Mouse (Mus musculus): ENCODE measurements around the gene Fcgr1. TPM values are rescaled to one million over a fixed set of nuclear protein-coding genes. Genes with fewer than 3 reads are reported as not detected.
"Not testable (repeated sequence)": the region's sequence is repeated elsewhere in the genome, so short reads cannot be mapped to it uniquely, and the experiment has no call there.

Fcgr1 gene
- polyA plus RNA-seq, 1 experiment from 2014 or later, result 4.5 TPM

GRCm38 (mm10) chr3:96309441-96309840 lies 15.7 kb upstream of the Fcgr1 start:
- no peaks in the 10 kb centered on the region for H3K4me1 ChIP-seq (ENCODE audit: control insufficient read depth, low read depth, low read length)
- H3K9me3 ChIP-seq (replicated peaks; ENCODE audit: control insufficient read depth, low read length), result no peaks in the 10 kb centered on the region
- H3K4me2 ChIP-seq (ENCODE audit: low read depth, low read length), result no peak overlapping the region
- H3K27ac ChIP-seq (ENCODE audit: low read length), result no peak overlapping the region
- H3K9ac ChIP-seq (ENCODE audit: low read depth, low read length), result no peak overlapping the region
- no peaks in the 10 kb centered on the region for H3K36me3 ChIP-seq (ENCODE audit: control insufficient read depth, insufficient read depth)
- WGBS (ENCODE audit: insufficient replicate concordance), result 47% methylated on average over 3 of the region's 3 CpGs
- ATAC-seq (ENCODE audit: low read depth), result no peak
- H3K4me3 ChIP-seq (ENCODE audit: low read depth, low read length), result no peak overlapping the region
- no peaks in the 10 kb centered on the region for H3K27me3 ChIP-seq (ENCODE audit: control insufficient read depth, insufficient read depth, low read depth, low read length)

GRCm38 (mm10) chr3:96306506-96306905 lies 12.7 kb upstream of the Fcgr1 start:
- Histone ChIP-seq H3K9me3 (replicated peaks; ENCODE audit: control insufficient read depth, low read length) (no peaks in the 10 kb centered on the region), H3K27ac (ENCODE audit: low read length) (no peak overlapping the region), H3K4me2 (ENCODE audit: low read depth, low read length) (no peak overlapping the region), H3K4me3 (ENCODE audit: low read depth, low read length) (no peak overlapping the region), H3K36me3 (ENCODE audit: control insufficient read depth, insufficient read depth) (no peaks in the 10 kb centered on the region), H3K9ac (ENCODE audit: low read depth, low read length) (no peak overlapping the region), H3K4me1 (ENCODE audit: control insufficient read depth, low read depth, low read length) (no peaks in the 10 kb centered on the region; the same call in 1 of the 2 replicates), H3K27me3 (ENCODE audit: control insufficient read depth, insufficient read depth, low read depth, low read length) (no peaks in the 10 kb centered on the region)
- 52% methylated on average over 9 of the region's 9 CpGs for WGBS (ENCODE audit: insufficient replicate concordance)
- ATAC-seq (ENCODE audit: low read depth), result no peak

- H3K27me3 ChIP-seq (ENCODE audit: control insufficient read depth, insufficient read depth, low read depth, low read length), result no peaks in the 10 kb centered on the region
These were observed 8.3 kb upstream of the Fcgr1 start for GRCm38 (mm10) chr3:96302076-96302475.

GRCm38 (mm10) chr3:96300706-96301529 lies 7.1 kb upstream of the Fcgr1 start:
- Histone ChIP-seq H3K27me3 (ENCODE audit: control insufficient read depth, insufficient read depth, low read depth, low read length) (no peaks in the 10 kb centered on the region), H3K4me1 (ENCODE audit: control insufficient read depth, low read depth, low read length) (no peaks in the 10 kb centered on the region; the same call in 1 of the 2 replicates), H3K4me3 (ENCODE audit: low read depth, low read length) (peak overlapping the region; percentile 28), H3K36me3 (ENCODE audit: control insufficient read depth, insufficient read depth) (no peaks in the 10 kb centered on the region), H3K9ac (ENCODE audit: low read depth, low read length) (no peak overlapping the region), H3K9me3 (replicated peaks; ENCODE audit: control insufficient read depth, low read length) (no peaks in the 10 kb centered on the region), H3K4me2 (ENCODE audit: low read depth, low read length) (peak overlapping the region; percentile 36), H3K27ac (ENCODE audit: low read length) (no peak overlapping the region)
- ATAC-seq (ENCODE audit: low read depth), result peak; percentile 32; the same call in 1 of the 2 replicates
- WGBS (ENCODE audit: insufficient replicate concordance), result 48% methylated on average over 26 of the region's 26 CpGs

More at GRCm38 (mm10) chr3:96302076-96302475, 8.3 kb upstream of the Fcgr1 start:
- ATAC-seq (ENCODE audit: low read depth), result no peak
- no peak overlapping the region for H3K4me2 ChIP-seq (ENCODE audit: low read depth, low read length)
- no peak overlapping the region for H3K27ac ChIP-seq (ENCODE audit: low read length)
- no peak overlapping the region for H3K9ac ChIP-seq (ENCODE audit: low read depth, low read length)
- H3K9me3 ChIP-seq (replicated peaks; ENCODE audit: control insufficient read depth, low read length), result no peaks in the 10 kb centered on the region
- no peak overlapping the region for H3K4me3 ChIP-seq (ENCODE audit: low read depth, low read length)
- WGBS (ENCODE audit: insufficient replicate concordance), result 69% methylated on average over 5 of the region's 5 CpGs
- no peaks in the 10 kb centered on the region; the same call in 1 of the 2 replicates for H3K4me1 ChIP-seq (ENCODE audit: control insufficient read depth, low read depth, low read length)
- no peaks in the 10 kb centered on the region for H3K36me3 ChIP-seq (ENCODE audit: control insufficient read depth, insufficient read depth)

- H3K27me3 ChIP-seq (ENCODE audit: control insufficient read depth, insufficient read depth, low read depth, low read length), result no peaks in the 10 kb centered on the region
- no peak overlapping the region for H3K27ac ChIP-seq (ENCODE audit: low read length)
- ATAC-seq (ENCODE audit: low read depth), result no peak
- H3K4me2 ChIP-seq (ENCODE audit: low read depth, low read length), result no peak overlapping the region
- H3K9me3 ChIP-seq (replicated peaks; ENCODE audit: control insufficient read depth, low read length), result no peaks in the 10 kb centered on the region
- no peak overlapping the region for H3K9ac ChIP-seq (ENCODE audit: low read depth, low read length)
- WGBS (ENCODE audit: insufficient replicate concordance), result 76% methylated on average over 2 of the region's 2 CpGs
- no peaks in the 10 kb centered on the region for H3K36me3 ChIP-seq (ENCODE audit: control insufficient read depth, insufficient read depth)
- no peak overlapping the region for H3K4me3 ChIP-seq (ENCODE audit: low read depth, low read length)
- H3K4me1 ChIP-seq (ENCODE audit: control insufficient read depth, low read depth, low read length), result no peaks in the 10 kb centered on the region; the same call in 1 of the 2 replicates
These were observed 5.8 kb upstream of the Fcgr1 start for GRCm38 (mm10) chr3:96299562-96299961.

GRCm38 (mm10) chr3:96298360-96298759 lies 4.6 kb upstream of the Fcgr1 start:
- no peaks in the 10 kb centered on the region for H3K27me3 ChIP-seq (ENCODE audit: control insufficient read depth, insufficient read depth, low read depth, low read length)
- no peak overlapping the region for H3K27ac ChIP-seq (ENCODE audit: low read length)
- H3K9me3 ChIP-seq (replicated peaks; ENCODE audit: control insufficient read depth, low read length), result no peaks in the 10 kb centered on the region
- H3K4me3 ChIP-seq (ENCODE audit: low read depth, low read length), result no peak overlapping the region
- H3K4me1 ChIP-seq (ENCODE audit: control insufficient read depth, low read depth, low read length), result no peaks in the 10 kb centered on the region
- WGBS (ENCODE audit: insufficient replicate concordance), result 64% methylated on average over 4 of the region's 4 CpGs
- H3K4me2 ChIP-seq (ENCODE audit: low read depth, low read length), result no peak overlapping the region
- H3K9ac ChIP-seq (ENCODE audit: low read depth, low read length), result no peak overlapping the region
- no peak for ATAC-seq (ENCODE audit: low read depth)
- no peaks in the 10 kb centered on the region for H3K36me3 ChIP-seq (ENCODE audit: control insufficient read depth, insufficient read depth)

- no peaks in the 10 kb centered on the region for H3K4me1 ChIP-seq (ENCODE audit: control insufficient read depth, low read depth, low read length)
- no peak for ATAC-seq (ENCODE audit: low read depth)
- no peaks in the 10 kb centered on the region for H3K9me3 ChIP-seq (replicated peaks; ENCODE audit: control insufficient read depth, low read length)
- H3K27ac ChIP-seq (ENCODE audit: low read length), result no peak overlapping the region
- no peaks in the 10 kb centered on the region for H3K27me3 ChIP-seq (ENCODE audit: control insufficient read depth, insufficient read depth, low read depth, low read length)
- no peak overlapping the region for H3K9ac ChIP-seq (ENCODE audit: low read depth, low read length)
- H3K4me2 ChIP-seq (ENCODE audit: low read depth, low read length), result no peak overlapping the region
- 22% methylated on average over 5 of the region's 5 CpGs for WGBS (ENCODE audit: insufficient replicate concordance)
- no peaks in the 10 kb centered on the region for H3K36me3 ChIP-seq (ENCODE audit: control insufficient read depth, insufficient read depth)
- H3K4me3 ChIP-seq (ENCODE audit: low read depth, low read length), result no peak overlapping the region
These were observed 401 bp downstream of the Fcgr1 start for GRCm38 (mm10) chr3:96293368-96293767.

- Histone ChIP-seq H3K9ac (ENCODE audit: low read depth, low read length) (no peak overlapping the region), H3K27me3 (ENCODE audit: control insufficient read depth, insufficient read depth, low read depth, low read length) (no peaks in the 10 kb centered on the region), H3K4me3 (ENCODE audit: low read depth, low read length) (no peak overlapping the region), H3K27ac (ENCODE audit: low read length) (no peak overlapping the region), H3K4me2 (ENCODE audit: low read depth, low read length) (no peak overlapping the region), H3K36me3 (ENCODE audit: control insufficient read depth, insufficient read depth) (no peaks in the 10 kb centered on the region), H3K4me1 (ENCODE audit: control insufficient read depth, low read depth, low read length) (no peaks in the 10 kb centered on the region), H3K9me3 (replicated peaks; ENCODE audit: control insufficient read depth, low read length) (no peaks in the 10 kb centered on the region)
- no peak for ATAC-seq (ENCODE audit: low read depth)
- 60% methylated on average over 6 of the region's 6 CpGs for WGBS (ENCODE audit: insufficient replicate concordance)
These were observed 1.1 kb downstream of the Fcgr1 start for GRCm38 (mm10) chr3:96292641-96293040.

- H3K4me3 ChIP-seq (ENCODE audit: low read depth, low read length); ATAC-seq (ENCODE audit: low read depth); H3K27ac ChIP-seq (ENCODE audit: low read length); H3K4me2 ChIP-seq (ENCODE audit: low read depth, low read length); H3K36me3 ChIP-seq (ENCODE audit: control insufficient read depth, insufficient read depth); H3K27me3 ChIP-seq (ENCODE audit: control insufficient read depth, insufficient read depth, low read depth, low read length); H3K4me1 ChIP-seq (ENCODE audit: control insufficient read depth, low read depth, low read length); H3K9me3 ChIP-seq (replicated peaks; ENCODE audit: control insufficient read depth, low read length); H3K9ac ChIP-seq (ENCODE audit: low read depth, low read length): not testable (repeated sequence)
- 70% methylated on average over 3 of the region's 3 CpGs for WGBS (ENCODE audit: insufficient replicate concordance)
These were observed 3.0 kb downstream of the Fcgr1 start for GRCm38 (mm10) chr3:96290727-96291126.
